Mouse (Mus musculus) NIH3T3 (cell line): ENCODE measurements around the gene Ilkap.

Experiments
- DNase-seq: peaks from one replicate; pipeline ENCODE4 v3.0.0-alpha.2; 2012; ENCODE audit warnings: low read depth

The Ilkap gene

DNA sequence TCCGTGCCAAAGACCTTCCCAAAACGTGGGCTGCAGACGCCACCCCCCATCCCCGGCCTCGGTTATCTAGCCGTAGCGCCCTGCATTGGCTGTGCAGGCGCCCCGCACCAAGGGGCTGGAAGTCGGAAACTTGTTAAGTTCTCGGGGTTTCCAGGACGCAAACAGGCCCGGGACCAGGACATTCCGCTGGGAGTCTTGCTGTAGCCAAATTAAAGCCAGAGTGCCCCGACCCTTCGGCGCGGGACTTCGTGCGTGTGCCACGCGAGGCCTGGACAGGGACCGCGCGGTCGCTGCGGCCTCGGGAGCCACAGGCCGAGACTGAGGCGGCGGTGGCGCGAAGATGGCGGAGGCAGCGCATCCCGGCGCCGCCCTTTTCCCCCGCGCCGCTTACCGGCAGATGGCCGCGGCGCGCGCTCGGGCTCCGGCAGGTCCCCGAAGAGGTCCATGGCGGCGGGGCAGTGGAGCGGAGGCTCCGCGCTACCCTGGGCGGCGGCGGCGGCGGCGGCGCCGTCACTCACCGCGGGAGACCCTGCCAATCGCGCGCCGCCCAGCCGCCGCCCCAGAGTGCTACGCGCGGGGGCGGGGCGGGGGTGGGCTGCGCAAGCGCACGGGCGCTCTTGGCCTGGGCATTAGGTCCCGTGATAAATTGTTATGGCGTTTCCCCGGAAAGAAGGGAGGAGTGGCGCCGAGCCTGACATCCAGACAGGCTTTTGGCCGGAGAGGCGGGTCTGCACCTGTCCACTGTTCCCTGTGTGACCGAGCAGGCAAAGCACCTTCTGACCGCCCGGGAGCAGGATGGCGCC lies at the start of gene Ilkap:
Gene Ilkap (minus strand): TSS at position 556 of the 803 bp plus-strand sequence.
- peak; percentile 97 for DNase-seq

DNA sequence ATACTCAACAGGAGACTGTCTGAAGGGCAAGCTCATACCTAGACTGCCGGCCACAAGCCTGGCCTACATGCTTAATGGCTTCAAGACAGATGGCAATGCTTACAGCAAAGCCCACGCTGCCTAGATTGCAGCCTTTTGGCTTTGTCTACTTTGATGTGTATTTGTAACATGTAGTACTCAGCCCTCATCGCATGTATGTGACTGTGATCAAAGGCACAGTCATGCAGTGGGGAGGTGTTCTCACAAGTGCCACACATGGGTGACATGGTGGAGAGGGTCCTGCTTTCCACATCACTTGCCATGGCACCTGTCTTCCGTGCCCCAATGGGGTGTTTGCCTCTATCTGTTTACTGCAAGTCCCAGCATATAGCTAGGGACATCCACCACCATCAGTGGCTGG lies 47.9 kb upstream of the Ilkap start:
- no peak for DNase-seq

DNA sequence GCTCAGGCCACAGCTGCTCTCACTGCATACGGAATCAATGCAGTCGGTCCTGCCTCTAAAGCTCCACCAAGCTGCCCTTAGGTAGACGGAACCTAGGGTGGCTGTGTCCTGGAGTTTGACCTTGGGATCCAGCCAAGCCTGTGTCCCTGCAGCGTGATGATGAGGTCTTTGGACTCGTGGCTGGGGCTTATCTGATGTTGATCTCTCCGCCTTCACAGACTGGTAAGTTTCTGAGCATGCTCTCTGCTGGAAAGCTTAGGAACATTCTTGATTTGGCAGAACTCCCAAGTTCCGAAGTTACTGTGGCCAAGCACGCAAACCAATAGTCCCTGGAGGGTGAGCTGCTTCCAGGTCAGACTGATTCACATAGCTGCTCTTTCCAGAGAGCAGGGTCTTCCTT lies 47.4 kb upstream of the Ilkap start:
- DNase-seq: peak; percentile 95

DNA sequence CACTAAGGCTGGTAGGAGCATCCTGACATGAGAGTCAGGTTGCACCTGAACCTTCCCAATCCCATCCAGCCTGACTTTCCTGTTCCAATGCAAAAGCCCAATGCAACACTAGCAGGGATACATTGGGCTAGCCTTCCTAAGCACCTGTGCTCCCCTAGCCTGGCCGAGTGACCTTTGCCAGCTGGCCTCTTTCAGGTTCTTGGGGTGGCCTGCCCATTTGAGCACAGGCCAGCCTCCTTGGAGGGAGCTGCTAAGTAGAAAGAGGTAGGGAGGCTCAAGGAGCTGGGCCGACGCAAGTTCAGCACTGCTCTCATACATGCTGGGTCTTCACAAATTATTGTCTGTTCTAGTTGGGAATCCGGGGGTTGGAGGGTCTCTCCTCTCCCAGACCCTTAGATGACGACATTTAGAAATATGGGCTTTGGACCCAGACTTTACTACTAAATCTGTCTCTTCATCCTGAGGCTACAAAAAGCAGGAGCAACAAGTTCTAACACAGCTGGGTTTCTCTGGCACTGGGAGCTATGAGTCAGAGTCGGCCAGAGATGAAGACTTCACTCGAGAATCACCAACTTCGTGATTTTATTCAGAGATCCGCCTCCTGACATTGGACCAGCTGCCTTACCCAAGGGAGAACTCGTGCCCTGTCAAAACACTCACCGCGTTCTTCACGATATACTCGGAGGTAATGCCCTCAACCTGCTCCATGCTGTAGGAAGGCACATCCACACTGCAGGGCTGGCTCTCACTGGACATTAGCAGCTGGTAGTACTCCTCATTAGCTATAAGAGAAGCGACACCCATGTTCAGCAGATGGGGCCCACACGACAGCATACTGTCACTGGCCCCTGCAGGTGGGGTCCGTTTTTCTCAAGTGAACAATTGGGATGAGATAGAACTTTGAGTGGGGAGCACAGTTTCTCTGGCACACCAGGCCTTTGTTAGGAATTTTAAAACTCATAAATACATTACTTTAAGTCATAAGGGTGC lies 46.5 kb upstream of the Ilkap start:
- DNase-seq: peak; percentile 86

DNA sequence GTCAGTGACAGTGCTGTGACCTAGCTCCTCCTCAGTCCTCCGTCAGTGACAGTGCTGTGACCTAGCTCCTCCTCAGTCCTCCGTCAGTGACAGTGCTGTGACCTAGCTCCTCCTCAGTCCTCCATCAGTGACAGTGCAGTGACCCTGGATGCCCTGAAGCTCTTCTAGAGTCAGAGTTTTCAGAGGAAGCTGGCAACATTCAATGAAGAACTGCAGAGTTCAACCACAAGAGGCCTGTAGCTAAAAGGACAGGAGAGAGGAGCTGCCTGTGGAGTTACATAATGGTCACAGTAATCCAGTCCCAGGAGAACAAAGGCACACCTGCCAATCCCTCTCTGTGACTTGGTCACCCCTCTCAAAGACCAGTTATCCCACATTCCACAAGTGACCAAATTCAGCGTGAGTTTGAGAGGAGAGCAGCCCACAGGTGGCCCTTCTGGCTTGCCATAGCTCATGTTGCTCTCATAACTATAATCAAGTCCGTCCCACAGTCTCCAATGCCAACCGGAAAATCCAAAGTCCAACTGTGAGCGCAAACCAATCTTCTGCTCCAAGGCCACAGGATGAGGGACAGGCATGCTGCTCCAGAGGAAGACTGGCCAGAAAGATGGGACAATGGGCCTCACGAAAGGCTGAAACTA lies 43.9 kb upstream of the Ilkap start:
- DNase-seq: no peak

DNA sequence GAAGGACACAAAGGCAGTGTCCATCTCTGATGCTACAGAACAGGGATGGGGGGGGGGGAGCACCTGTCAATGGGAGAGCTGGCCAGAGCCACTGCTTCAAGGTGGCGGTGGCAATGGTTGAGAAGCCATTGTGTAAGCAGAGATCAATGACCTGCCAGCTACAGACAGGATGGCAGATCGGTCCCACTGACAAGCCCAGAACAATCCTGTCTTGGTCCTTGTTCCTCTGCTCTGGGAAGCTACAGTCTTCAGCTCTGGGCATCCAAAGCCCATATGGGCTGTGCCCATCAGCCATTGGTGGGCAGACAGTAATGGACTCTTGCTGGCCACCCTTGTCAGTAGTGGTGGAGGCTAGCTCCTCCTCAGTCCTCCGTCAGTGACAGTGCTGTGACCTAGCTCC lies 43.2 kb upstream of the Ilkap start:
- no peak for DNase-seq

DNA sequence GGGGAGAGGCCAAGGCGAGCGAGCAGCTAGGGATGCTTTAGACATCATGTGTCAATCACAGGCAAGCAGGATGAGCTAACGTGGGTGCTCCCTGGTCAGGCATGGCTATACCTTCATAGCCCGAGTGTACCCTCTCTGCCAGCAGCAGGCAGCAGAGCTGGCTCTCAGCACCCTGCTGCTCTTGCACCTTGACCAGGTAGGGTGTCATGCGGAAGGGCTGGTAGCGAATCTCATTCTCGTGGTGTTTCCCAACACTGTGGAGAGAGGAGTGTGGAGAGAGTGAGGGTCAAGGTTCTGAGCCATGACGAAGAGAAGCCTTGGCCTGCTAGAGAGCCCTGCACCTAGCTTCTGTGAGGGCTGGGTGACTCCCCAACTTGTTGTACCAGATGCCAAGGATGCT lies 41.2 kb upstream of the Ilkap start:
- no peak for DNase-seq

DNA sequence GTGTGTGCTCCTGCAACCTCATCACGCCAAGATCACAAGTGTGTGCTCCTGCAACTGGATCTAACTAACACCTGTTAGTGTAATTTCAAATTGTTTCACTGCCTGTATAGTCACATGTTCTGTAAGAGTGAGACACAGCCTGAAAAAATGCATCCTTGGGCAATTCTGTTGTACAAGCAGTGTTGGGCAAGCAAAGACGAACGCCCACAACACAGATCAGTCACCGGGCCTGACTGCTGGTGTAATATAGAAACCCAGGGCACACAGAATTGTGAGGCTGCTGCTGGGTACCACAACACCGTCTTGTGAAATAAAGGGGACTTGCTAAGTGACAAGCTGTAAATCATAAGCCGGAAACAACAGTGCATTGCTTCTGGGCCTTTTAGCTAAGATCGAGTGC lies 39.0 kb upstream of the Ilkap start:
- DNase-seq: peak; percentile 76

DNA sequence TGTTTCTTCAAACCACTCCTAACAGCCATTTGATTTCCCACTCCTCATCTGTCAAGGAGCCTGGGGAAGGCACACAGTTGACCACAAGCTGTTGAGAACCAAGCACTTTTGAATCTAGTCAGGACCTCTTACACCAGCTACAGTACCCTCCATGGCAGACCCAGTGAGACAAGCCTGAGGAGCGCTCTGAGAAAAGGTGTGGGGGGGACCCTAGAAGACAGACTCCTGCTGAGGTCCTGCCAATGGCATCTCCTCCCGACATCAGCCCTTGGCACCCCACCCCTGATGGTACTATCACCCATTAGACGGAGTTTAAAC lies 38.4 kb upstream of the Ilkap start:
- no peak for DNase-seq

DNA sequence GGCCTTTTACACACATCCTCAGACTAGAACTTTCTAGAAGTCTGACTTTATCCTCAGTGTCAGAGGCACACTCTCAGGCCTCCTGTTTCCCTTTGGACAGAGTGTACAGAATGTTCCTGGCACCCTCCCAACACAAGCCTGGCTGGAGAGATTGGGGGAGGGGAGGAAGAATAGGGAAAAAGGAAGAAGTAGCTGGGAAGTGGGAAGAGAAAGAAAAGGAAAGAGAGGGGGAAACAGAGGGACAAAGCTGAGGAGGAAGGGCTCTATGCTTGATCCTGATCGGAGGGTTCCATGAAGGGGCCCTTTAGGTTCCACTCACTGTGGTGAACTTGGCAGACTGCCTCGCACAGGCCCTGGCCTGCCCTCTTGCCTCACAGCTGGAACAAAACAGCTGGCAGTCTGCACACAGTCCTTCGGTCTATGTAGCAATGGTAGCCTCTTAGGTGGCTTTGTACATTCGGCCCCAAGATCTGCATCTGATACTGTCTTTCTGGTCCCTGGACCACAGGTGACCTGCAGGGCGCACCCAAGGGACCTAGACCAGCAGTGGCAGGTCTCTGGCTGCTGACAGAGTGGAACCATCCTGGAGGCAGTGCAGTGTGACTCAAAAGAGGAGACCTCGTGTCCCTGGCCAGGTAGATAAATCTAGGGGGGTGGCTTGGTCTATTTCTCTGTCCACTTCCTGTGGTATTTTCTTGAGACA lies 37.9 kb upstream of the Ilkap start:
- peak; percentile 93 for DNase-seq

DNA sequence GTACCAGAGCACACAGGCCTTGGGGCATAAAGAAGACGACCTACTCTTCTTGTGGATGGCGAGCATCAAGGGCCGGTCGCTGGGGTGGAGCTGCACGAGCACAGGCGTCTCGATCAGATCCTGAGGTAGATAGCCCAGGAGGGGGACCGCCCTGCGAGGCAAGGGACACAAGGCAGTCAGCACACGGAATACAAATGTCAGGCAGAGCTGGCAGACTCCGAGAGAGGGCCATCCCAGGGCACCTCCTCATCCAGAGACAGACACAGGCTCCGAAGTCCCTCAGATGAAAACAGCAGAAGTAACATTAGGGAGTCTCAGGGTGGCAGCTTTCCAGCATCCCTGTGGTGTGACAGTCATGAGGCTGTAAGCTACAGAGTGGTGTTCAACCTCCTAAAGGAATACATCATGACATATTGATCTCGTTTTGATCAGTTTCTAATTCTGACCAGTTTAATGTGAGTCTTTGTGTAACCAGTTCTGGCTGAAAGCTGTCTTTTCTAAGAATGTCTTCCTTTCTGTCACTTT lies 37.1 kb upstream of the Ilkap start:
- DNase-seq: no peak

DNA sequence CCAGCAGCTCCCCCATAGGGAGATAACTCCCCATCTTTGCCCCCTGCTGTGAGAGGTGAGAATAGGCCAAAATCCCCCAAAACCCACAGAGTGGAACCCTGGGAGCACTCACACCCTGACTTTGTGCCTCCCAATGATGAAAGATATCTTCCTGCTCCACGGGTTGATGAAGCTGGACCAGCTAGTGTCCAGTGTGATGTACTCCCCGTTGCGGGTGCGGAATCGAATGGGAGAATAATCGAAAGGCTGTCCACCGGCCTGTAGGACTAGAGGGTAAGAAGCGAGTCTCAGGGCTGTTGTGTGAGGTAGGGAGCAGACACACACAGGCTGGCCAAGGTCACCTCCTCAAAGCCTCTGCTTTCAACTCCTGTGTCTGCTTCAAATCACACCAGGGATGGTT lies 36.3 kb upstream of the Ilkap start:
- DNase-seq: no peak

DNA sequence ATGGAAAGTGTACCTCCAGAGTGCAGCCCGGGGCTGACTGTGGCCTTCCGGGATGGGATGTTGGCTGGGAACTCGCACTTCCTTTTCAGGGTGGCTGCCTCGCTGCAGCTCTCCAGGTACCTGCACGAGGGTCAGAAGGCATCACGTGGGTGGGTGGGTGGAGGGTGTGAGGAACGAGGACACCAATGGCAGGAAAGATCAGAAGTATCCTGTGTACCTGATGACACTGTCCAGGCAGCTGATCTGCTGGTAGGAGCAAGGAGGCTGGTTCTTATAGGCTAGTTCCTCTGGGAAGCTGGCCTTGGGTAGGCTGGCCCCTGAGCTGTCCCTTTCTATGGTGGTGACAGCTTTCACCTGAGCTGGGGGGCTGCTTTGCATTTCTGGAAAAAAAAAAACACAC lies 32.1 kb upstream of the Ilkap start:
- DNase-seq: no peak

DNA sequence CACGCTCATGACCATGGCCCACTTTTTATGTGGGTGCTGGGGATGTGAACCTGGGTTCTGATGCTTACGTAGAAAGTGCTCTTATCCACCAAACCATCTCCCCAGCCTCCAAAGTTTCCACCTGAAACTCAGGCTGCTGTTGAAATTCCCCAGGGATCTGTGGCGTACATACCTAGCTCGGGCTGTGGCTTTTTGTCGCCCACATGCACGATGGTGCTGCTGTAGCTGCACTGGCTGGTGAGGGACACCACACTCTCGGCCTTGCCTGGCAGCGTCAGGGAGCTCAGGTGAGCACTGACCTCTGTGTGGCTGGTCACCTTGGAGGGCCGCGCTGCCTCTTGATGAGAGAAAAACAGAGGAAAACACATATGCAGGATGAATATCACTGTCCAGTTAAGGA lies 30.6 kb upstream of the Ilkap start:
- no peak for DNase-seq

DNA sequence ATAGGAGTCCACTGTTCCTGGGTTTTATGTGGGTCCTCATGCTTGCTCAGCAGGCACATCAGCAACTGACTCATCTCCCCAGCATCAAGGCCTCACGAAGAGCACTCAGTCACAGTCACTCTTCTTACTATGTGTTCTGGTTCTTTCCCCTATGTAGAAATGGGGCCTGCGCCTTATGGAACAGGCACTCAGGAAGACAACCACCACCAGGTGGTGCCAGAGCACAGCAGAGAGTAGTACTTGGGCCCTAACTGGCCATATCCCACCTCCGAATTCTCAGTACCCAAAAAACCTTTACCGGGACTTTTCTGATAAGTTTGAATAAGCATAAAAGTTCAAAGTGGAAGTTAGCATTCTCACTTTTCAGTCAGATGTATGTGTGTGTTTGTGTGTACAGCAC lies 30.0 kb upstream of the Ilkap start:
- DNase-seq: peak; percentile 97

DNA sequence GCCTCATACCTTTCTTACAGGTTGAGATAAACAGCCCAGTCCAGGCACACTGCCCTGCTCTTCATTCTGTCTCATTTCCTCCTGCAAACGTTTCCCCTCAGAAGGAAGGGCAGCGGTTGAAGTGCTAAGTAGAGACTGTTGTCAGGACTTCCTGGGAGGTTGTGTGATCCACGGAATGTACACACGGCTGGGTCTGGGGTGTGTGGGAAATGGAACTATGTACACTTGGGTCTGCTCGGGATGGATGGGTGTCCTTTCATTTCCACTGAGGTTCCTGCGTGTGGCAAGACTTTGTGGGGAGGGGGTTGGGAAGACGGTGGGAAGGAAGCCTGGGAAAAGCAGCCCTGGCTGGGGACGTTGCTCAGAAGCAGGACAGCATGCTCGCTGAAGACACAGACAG lies 27.8 kb upstream of the Ilkap start:
- DNase-seq: no peak

DNA sequence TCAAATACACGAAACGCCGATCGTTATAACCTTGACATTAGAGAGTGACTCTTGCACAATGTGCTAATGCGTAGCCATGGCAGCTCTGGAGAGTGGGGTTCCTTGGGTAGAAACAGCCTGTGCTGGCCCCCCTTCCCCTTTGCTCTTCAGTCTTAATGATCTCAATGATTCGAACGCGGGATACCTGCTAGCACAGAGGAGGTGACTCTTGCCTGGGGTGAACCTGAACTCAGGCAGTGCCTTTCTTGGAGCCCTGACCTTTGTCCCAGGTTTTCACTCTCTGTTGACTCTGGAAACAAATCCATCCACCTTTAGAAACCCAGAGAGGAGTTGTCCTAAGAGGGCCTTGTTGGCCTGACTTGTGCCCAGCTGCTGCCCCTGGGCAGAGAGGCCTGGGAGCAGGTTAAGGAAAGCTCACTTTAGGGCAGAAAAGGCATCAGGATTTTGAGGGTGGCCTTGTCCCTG lies 22.0 kb upstream of the Ilkap start:
- no peak for DNase-seq

DNA sequence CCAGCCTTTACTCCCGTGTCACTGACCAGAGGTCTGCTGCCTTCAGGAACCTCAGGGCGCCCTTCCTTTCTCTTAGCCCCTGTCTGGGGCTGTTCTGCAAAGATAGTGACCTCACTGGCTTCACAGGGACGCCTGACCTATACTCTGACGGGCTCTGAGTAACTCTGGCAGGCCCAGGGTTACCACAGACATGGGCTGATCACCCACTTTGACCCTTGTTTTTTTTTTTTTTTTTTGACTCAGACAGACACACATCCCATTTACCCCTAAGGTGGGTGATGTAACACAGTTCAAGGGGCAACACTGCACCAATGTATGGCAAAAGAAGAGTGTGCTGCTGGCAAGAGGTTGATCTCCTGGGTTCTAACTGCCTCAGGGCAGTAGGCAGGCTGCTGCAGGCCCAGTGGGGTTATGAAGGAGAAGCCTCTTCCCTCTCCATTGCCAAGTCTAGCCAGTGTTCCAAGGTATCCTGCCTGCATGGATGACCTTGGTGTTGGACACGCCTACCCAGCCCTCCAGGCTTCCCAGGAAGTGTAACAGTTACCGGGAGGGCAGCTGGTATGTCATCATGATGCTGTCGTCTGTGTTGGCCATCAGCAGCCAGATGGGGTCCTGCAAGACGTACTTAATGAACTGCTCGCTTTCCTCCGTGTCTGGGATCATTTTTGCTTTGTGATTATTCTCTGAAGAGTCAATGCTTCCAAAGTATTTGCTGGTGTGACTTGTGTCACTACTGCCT lies 21.4 kb upstream of the Ilkap start:
- no peak for DNase-seq

DNA sequence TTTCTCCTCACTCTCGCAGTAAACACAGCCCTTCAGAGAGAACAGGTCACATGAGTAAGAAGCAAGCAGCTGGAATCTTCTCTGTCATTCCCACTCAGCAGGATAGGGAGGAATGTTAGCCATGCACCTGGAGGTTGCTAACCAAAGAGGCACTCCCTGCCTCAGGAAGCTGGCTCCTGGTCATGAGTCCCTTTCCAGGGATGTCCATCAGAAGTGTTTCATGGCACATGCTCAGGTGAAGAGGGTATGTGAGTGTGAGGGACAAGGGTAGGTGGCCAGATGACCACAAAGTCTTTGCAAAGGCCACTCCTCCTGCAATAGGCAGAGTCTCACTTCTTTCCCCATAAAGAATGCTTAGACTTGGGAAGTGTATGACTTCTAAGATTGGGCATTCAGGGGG lies 19.4 kb upstream of the Ilkap start:
- no peak for DNase-seq

DNA sequence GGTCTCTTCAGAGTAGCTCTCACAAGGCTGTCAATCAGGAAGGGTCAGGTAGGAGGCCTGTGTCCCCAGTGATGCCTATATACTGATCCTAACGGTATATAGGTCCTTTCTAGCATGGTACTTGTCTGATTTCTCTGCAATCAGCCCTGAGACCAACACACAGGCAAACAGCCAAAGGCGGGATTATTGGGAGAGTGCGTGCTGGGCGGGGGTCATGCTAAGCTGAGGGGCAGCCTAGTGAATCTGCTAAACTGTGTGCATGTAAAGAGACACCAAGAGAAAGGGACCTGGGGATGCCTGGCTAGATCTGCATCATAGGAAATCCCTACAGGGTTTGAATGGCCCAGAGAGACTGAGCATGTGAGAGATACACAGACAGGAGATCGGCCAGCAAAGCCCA lies 16.7 kb upstream of the Ilkap start:
- DNase-seq: no peak

DNA sequence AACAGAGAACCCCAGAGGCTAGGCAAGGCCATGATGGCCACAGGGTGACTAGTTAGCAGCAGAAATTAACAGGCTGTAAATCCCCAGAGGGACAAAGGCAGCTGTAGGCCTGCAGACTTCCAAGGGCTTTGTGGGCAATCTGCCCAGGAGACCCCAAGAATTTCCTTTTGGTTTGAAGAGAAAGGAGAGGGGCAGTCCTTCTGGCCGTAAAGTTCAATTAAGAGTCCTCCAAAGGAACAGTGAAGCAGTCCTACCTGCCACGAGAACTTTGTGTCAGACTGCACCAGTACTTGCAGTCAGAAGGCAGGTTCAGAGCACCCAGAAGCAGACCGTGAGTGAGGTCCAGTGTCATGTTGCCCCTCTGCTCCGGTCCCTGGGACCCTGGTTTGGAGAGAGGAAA lies 16.3 kb upstream of the Ilkap start:
- DNase-seq: no peak
